Mouse (Mus musculus): ENCODE results near the gene Gm10271.

DNA sequence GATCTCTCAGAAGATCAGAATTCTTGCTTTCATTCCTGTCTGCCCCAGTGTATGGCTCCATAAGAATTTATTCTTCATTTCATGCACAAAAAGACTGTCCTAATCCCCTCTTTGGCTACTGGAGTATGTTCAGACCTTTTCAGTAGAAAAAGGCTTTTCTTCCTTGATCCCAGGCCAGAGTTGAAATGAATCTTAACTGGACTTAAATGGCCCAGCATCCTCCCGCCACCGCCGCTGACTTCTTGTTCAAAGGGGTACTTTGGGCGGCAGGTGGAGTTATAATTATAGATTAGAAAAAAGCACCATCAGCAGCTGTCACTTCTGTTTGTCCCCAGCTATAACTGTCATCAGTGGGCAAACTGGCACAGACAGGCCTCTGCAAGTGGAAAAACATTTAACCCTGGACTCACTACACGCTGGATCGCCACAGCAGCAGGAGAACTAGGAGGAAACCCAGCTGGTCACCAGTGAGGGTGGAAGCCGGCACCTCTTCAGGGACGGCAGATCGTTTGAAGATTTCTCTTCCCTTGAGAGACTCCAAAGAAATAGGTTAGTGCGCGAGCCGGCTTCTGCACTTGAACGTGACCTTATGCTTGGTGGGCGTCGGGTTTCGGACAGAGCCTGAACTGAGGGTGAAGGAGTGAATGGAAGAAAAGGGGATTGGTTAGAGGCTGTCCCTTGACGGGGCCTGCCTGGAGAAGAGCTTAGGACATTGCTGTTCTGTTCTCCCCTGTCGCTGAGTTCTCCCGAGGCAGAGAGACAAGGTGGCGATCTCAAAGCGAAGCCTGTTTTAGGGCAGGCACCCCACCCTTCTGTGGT lies 14.1 kb upstream of the Gm10271 start, which contains the start of gene Best3:
- no peak for TF ChIP-seq POLR2A (IDR thresholded peaks at IDR 0.05; ENCODE audit: extremely low read depth, insufficient read depth, low read length)
- no peak for TF ChIP-seq CTCF (IDR thresholded peaks at IDR 0.05; ENCODE audit: extremely low read depth, insufficient read depth, low read length)
